Mouse (Mus musculus) forebrain, embryonic 10.5 days (tissue): ENCODE results near the gene Acyp1. TPM values are rescaled to one million over a fixed set of nuclear protein-coding genes. Genes with fewer than 3 reads are reported as not detected.
"Not testable (repeated sequence)": the region's sequence is repeated elsewhere in the genome, so short reads cannot be mapped to it uniquely, and the experiment has no call there.

Experiments
- DNase-seq: peaks from one replicate; pipeline ENCODE4 v3.0.0-alpha.2; 2017; ENCODE audit warnings: low spot score; ENCODE audit errors: extremely low spot score
- H3K27ac ChIP-seq: fragments of 300-500 bp; sonication (generic); 2 replicates; pipeline ENCODE4 v1.5.1; 2016; ENCODE audit warnings: mild to moderate bottlenecking
- H3K27me3 ChIP-seq: fragments of 300-500 bp; sonication (generic); 2 replicates; pipeline ENCODE4 v1.6.1; 2016; ENCODE audit warnings: mild to moderate bottlenecking; ENCODE audit not compliant: poor library complexity, severe bottlenecking
- H3K36me3 ChIP-seq: fragments of 300-500 bp; sonication (generic); replicated peaks from 2 replicates; pipeline ENCODE4 v1.6.1; 2016; ENCODE audit warnings: mild to moderate bottlenecking, moderate library complexity
- H3K4me1 ChIP-seq: fragments of 300-500 bp; sonication (generic); 2 replicates; pipeline ENCODE4 v1.6.1; 2016
- H3K4me3 ChIP-seq: fragments of 300-500 bp; sonication (generic); 2 replicates; pipeline ENCODE4 v1.5.1; 2016; ENCODE audit warnings: mild to moderate bottlenecking, moderate library complexity
- H3K9me3 ChIP-seq: fragments of 300-500 bp; sonication (generic); 2 replicates; pipeline ENCODE4 v1.6.1; 2016; ENCODE audit warnings: mild to moderate bottlenecking, moderate library complexity
- WGBS: fragments of 180-500 bp; shearing (Covaris S2); methylation state at CpG from one replicate; pipeline ENCODE4 v1.1.7; 2016; 5-methylcytosine and 5-hydroxymethylcytosine counted together
- polyA plus RNA-seq: library from polyadenylated mRNA; unstranded; fragments of >200 nt; fragmentation: Nextera tagmentation; extraction: Ambion mirVana; gene quantifications from 2 replicates; pipeline ENCODE4 v1.2.1, GENCODE M21; 2016

Gene Acyp1
- polyA plus RNA-seq, 1 experiment from 2014 or later: 53.4 TPM

GRCm38 (mm10) chr12:85292906-85293305 is 4.7 kb upstream of the Acyp1 start:
- no peak for DNase-seq
- peaks cover 23% of the 10 kb centered on the region for H3K27me3 ChIP-seq
- no peak overlapping the region for H3K27ac ChIP-seq

GRCm38 (mm10) chr12:85292288-85292687 is 4.0 kb upstream of the Acyp1 start:
- WGBS: 82% methylated on average over 6 of the region's 6 CpGs
- Histone ChIP-seq H3K4me3 (no peak overlapping the region), H3K27ac (no peak overlapping the region), H3K9me3 (peaks cover 19% of the 10 kb centered on the region), H3K36me3 (peaks cover 10% of the 10 kb centered on the region), H3K27me3 (peaks cover 23% of the 10 kb centered on the region), H3K4me1 (peaks cover 28% of the 10 kb centered on the region)
- DNase-seq: no peak

More at GRCm38 (mm10) chr12:85292906-85293305, 4.7 kb upstream of the Acyp1 start:
- peaks cover 25% of the 10 kb centered on the region for H3K4me1 ChIP-seq
- no peak overlapping the region for H3K4me3 ChIP-seq
- H3K36me3 ChIP-seq: peaks cover 13% of the 10 kb centered on the region
- H3K9me3 ChIP-seq: peaks cover 19% of the 10 kb centered on the region

GRCm38 (mm10) chr12:85291541-85291940 is 3.3 kb upstream of the Acyp1 start:
- no peak for DNase-seq
- H3K9me3 ChIP-seq: peaks cover 19% of the 10 kb centered on the region
- H3K27me3 ChIP-seq: peaks cover 23% of the 10 kb centered on the region
- peaks cover 28% of the 10 kb centered on the region for H3K4me1 ChIP-seq
- peaks cover 5% of the 10 kb centered on the region for H3K36me3 ChIP-seq
- no peak overlapping the region for H3K27ac ChIP-seq
- H3K4me3 ChIP-seq: no peak overlapping the region

- no peak for DNase-seq
- H3K27me3 ChIP-seq: peaks cover 23% of the 10 kb centered on the region
- H3K36me3 ChIP-seq: no peaks in the 10 kb centered on the region; the same call in 1 of the 2 replicates
- no peak overlapping the region for H3K4me3 ChIP-seq
- WGBS: 85% methylated on average over 10 of the region's 10 CpGs
- peaks cover 19% of the 10 kb centered on the region for H3K9me3 ChIP-seq
- H3K4me1 ChIP-seq: peaks cover 28% of the 10 kb centered on the region
- H3K27ac ChIP-seq: no peak overlapping the region
Measured at GRCm38 (mm10) chr12:85290633-85291032, 2.4 kb upstream of the Acyp1 start.

GRCm38 (mm10) chr12:85289157-85290000 is 1.1 kb upstream of the Acyp1 start:
- WGBS: 61% methylated on average over 24 of the region's 24 CpGs
- DNase-seq: no peak
- H3K9me3 ChIP-seq: peaks cover 13% of the 10 kb centered on the region
- H3K36me3 ChIP-seq: no peaks in the 10 kb centered on the region; the same call in 1 of the 2 replicates
- peaks cover 28% of the 10 kb centered on the region for H3K4me1 ChIP-seq
- H3K27ac ChIP-seq: peak overlapping the region; percentile 86
- peak overlapping the region; percentile 65 for H3K4me3 ChIP-seq
- H3K27me3 ChIP-seq: peaks cover 23% of the 10 kb centered on the region

- Histone ChIP-seq H3K4me3 (peak within 1 kb of the TSS; percentile 65), H3K36me3 (no peaks in the 10 kb centered on the region), H3K9me3 (peaks cover 7% of the 10 kb centered on the region; the same call in 1 of the 2 replicates), H3K27ac (peak within 1 kb of the TSS; percentile 86), H3K4me1 (peaks cover 28% of the 10 kb centered on the region), H3K27me3 (peaks cover 23% of the 10 kb centered on the region)
- WGBS: 3% methylated on average over 31 of the region's 31 CpGs
- DNase-seq: peak; percentile 94
Measured at GRCm38 (mm10) chr12:85288486-85289156, 383 bp upstream of the Acyp1 start, which contains the start of gene Zc2hc1c. Zc2hc1c (plus strand) TSS chr12:85288591.

- no peak overlapping the region for H3K27ac ChIP-seq
- peaks cover 25% of the 10 kb centered on the region for H3K4me1 ChIP-seq
- WGBS: 28% methylated on average over 5 of the region's 5 CpGs
- DNase-seq: no peak
- no peaks in the 10 kb centered on the region for H3K36me3 ChIP-seq
- H3K27me3 ChIP-seq: peaks cover 23% of the 10 kb centered on the region
- no peak overlapping the region for H3K4me3 ChIP-seq
- H3K9me3 ChIP-seq: no peaks in the 10 kb centered on the region
Measured at GRCm38 (mm10) chr12:85286941-85287340, 1.3 kb downstream of the Acyp1 start.

- no peak overlapping the region for H3K4me3 ChIP-seq
- H3K4me1 ChIP-seq: peaks cover 33% of the 10 kb centered on the region
- WGBS: 91% methylated on average over 4 of the region's 4 CpGs
- H3K27me3 ChIP-seq: peaks cover 13% of the 10 kb centered on the region
- H3K36me3 ChIP-seq: no peaks in the 10 kb centered on the region
- DNase-seq: no peak
- no peak overlapping the region for H3K27ac ChIP-seq
- H3K9me3 ChIP-seq: no peaks in the 10 kb centered on the region
Measured at GRCm38 (mm10) chr12:85284996-85285395, 3.2 kb downstream of the Acyp1 start.

- 74% methylated on average over 8 of the region's 8 CpGs for WGBS
- no peak for DNase-seq
Measured at GRCm38 (mm10) chr12:85284331-85284730, 3.9 kb downstream of the Acyp1 start.

GRCm38 (mm10) chr12:85281756-85282155 is 6.5 kb downstream of the Acyp1 start:
- H3K9me3 ChIP-seq, H3K36me3 ChIP-seq, H3K4me3 ChIP-seq, DNase-seq, H3K27ac ChIP-seq, H3K27me3 ChIP-seq: not testable (repeated sequence)
- peaks cover 23% of the 10 kb centered on the region for H3K4me1 ChIP-seq
- 96% methylated on average over 2 of the region's 4 CpGs for WGBS

More at GRCm38 (mm10) chr12:85284331-85284730, 3.9 kb downstream of the Acyp1 start:
- H3K27me3 ChIP-seq: peaks cover 7% of the 10 kb centered on the region
- H3K36me3 ChIP-seq: no peaks in the 10 kb centered on the region
- no peak overlapping the region for H3K27ac ChIP-seq
- peaks cover 36% of the 10 kb centered on the region for H3K4me1 ChIP-seq
- H3K4me3 ChIP-seq: no peak overlapping the region
- no peaks in the 10 kb centered on the region for H3K9me3 ChIP-seq

GRCm38 (mm10) chr12:85280845-85281651 is 7.2 kb downstream of the Acyp1 start:
- Histone ChIP-seq H3K4me1 (peaks cover 23% of the 10 kb centered on the region), H3K36me3 (no peaks in the 10 kb centered on the region), H3K9me3 (no peaks in the 10 kb centered on the region), H3K4me3 (peak overlapping the region; percentile 83), H3K27me3 (no peaks in the 10 kb centered on the region), H3K27ac (no peak overlapping the region)
- DNase-seq: no peak
- WGBS: 66% methylated on average over 12 of the region's 12 CpGs

GRCm38 (mm10) chr12:85280105-85280844 is 8.0 kb downstream of the Acyp1 start:
- peak overlapping the region; percentile 91 for H3K27ac ChIP-seq
- H3K4me1 ChIP-seq: peaks cover 23% of the 10 kb centered on the region
- H3K36me3 ChIP-seq: peaks cover 6% of the 10 kb centered on the region
- DNase-seq: peak; percentile 96
- H3K9me3 ChIP-seq: no peaks in the 10 kb centered on the region
- WGBS: under 1% methylated on average over 31 of the region's 31 CpGs
- H3K4me3 ChIP-seq: peak overlapping the region; percentile 83
- no peaks in the 10 kb centered on the region for H3K27me3 ChIP-seq
